Mouse (Mus musculus): ENCODE measurements around the gene Mbtps2. TPM values are rescaled to one million over a fixed set of nuclear protein-coding genes. Genes with fewer than 3 reads are reported as not detected.

Gene Mbtps2
- polyA plus RNA-seq, 1 experiment from 2014 or later = 14.2 TPM

GRCm38 (mm10) chrX:157595927-157596326, 2.6 kb downstream of the Mbtps2 start:
- WGBS = 83% methylated on average over 6 of the region's 6 CpGs
- H3K27me3 ChIP-seq (ENCODE audit: insufficient read depth, low read length) = no peaks in the 10 kb centered on the region
- ATAC-seq (replicated peaks; ENCODE audit: low FRiP score, low read depth) = no peak

GRCm38 (mm10) chrX:157594606-157595005, 3.9 kb downstream of the Mbtps2 start:
- Histone ChIP-seq H3K4me3 (replicated peaks; ENCODE audit: low read depth, low read length) (no peak overlapping the region), H3K36me3 (ENCODE audit: insufficient read depth, low read length) (no peaks in the 10 kb centered on the region), H3K9me3 (replicated peaks; ENCODE audit: low read length) (no peaks in the 10 kb centered on the region), H3K9ac (ENCODE audit: low read depth, low read length) (no peak overlapping the region), H3K27me3 (ENCODE audit: insufficient read depth, low read length) (no peaks in the 10 kb centered on the region), H3K27ac (no peak overlapping the region), H3K4me2 (ENCODE audit: low read length) (no peak overlapping the region), H3K4me1 (replicated peaks; ENCODE audit: insufficient read depth, low read length) (no peaks in the 10 kb centered on the region)
- DNase-seq (ENCODE audit: low spot score) (no peak), ATAC-seq (replicated peaks; ENCODE audit: low FRiP score, low read depth) (no peak)
- 86% methylated on average over 2 of the region's 2 CpGs for WGBS
- no peak for TF ChIP-seq CTCF (IDR thresholded peaks at IDR 0.05; ENCODE audit: low read depth)

More at GRCm38 (mm10) chrX:157595927-157596326, 2.6 kb downstream of the Mbtps2 start:
- Histone ChIP-seq H3K4me3 (replicated peaks; ENCODE audit: low read depth, low read length) (no peak overlapping the region), H3K36me3 (ENCODE audit: insufficient read depth, low read length) (no peaks in the 10 kb centered on the region), H3K9me3 (replicated peaks; ENCODE audit: low read length) (no peaks in the 10 kb centered on the region), H3K27ac (no peak overlapping the region), H3K4me2 (ENCODE audit: low read length) (no peak overlapping the region), H3K4me1 (replicated peaks; ENCODE audit: insufficient read depth, low read length) (no peaks in the 10 kb centered on the region), H3K9ac (ENCODE audit: low read depth, low read length) (no peak overlapping the region)
- DNase-seq (ENCODE audit: low spot score) = no peak
- no peak for TF ChIP-seq CTCF (IDR thresholded peaks at IDR 0.05; ENCODE audit: low read depth)

GRCm38 (mm10) chrX:157587001-157587400, 11.5 kb downstream of the Mbtps2 start:
- no peak for TF ChIP-seq CTCF (IDR thresholded peaks at IDR 0.05; ENCODE audit: low read depth)
- DNase-seq (ENCODE audit: low spot score) = no peak

GRCm38 (mm10) chrX:157586397-157586796, 12.1 kb downstream of the Mbtps2 start:
- H3K36me3 ChIP-seq (ENCODE audit: insufficient read depth, low read length) = no peaks in the 10 kb centered on the region
- H3K27ac ChIP-seq = no peak overlapping the region
- DNase-seq (ENCODE audit: low spot score) (no peak), ATAC-seq (replicated peaks; ENCODE audit: low FRiP score, low read depth) (no peak)
- no peak for TF ChIP-seq CTCF (IDR thresholded peaks at IDR 0.05; ENCODE audit: low read depth)
- no peak overlapping the region for H3K4me2 ChIP-seq (ENCODE audit: low read length)
- no peaks in the 10 kb centered on the region for H3K27me3 ChIP-seq (ENCODE audit: insufficient read depth, low read length)
- H3K9me3 ChIP-seq (replicated peaks; ENCODE audit: low read length) = no peaks in the 10 kb centered on the region
- no peak overlapping the region for H3K4me3 ChIP-seq (replicated peaks; ENCODE audit: low read depth, low read length)
- H3K9ac ChIP-seq (ENCODE audit: low read depth, low read length) = no peak overlapping the region
- no peaks in the 10 kb centered on the region for H3K4me1 ChIP-seq (replicated peaks; ENCODE audit: insufficient read depth, low read length)

More at GRCm38 (mm10) chrX:157587001-157587400, 11.5 kb downstream of the Mbtps2 start:
- no peak for ATAC-seq (replicated peaks; ENCODE audit: low FRiP score, low read depth)
- Histone ChIP-seq H3K27me3 (ENCODE audit: insufficient read depth, low read length) (no peaks in the 10 kb centered on the region), H3K9ac (ENCODE audit: low read depth, low read length) (no peak overlapping the region), H3K4me3 (replicated peaks; ENCODE audit: low read depth, low read length) (no peak overlapping the region), H3K9me3 (replicated peaks; ENCODE audit: low read length) (no peaks in the 10 kb centered on the region), H3K36me3 (ENCODE audit: insufficient read depth, low read length) (no peaks in the 10 kb centered on the region), H3K4me2 (ENCODE audit: low read length) (no peak overlapping the region), H3K4me1 (replicated peaks; ENCODE audit: insufficient read depth, low read length) (no peaks in the 10 kb centered on the region), H3K27ac (no peak overlapping the region)
- 81% methylated on average over 5 of the region's 5 CpGs for WGBS

GRCm38 (mm10) chrX:157579108-157579614, 19.4 kb downstream of the Mbtps2 start:
- no peak for ATAC-seq (replicated peaks; ENCODE audit: low FRiP score, low read depth)

GRCm38 (mm10) chrX:157574683-157575082, 23.8 kb downstream of the Mbtps2 start:
- ATAC-seq (replicated peaks; ENCODE audit: low FRiP score, low read depth) (no peak), DNase-seq (ENCODE audit: low spot score) (no peak)
- Histone ChIP-seq H3K36me3 (ENCODE audit: insufficient read depth, low read length) (no peaks in the 10 kb centered on the region), H3K4me3 (replicated peaks; ENCODE audit: low read depth, low read length) (no peak overlapping the region), H3K27me3 (ENCODE audit: insufficient read depth, low read length) (no peaks in the 10 kb centered on the region), H3K4me1 (replicated peaks; ENCODE audit: insufficient read depth, low read length) (no peaks in the 10 kb centered on the region), H3K9me3 (replicated peaks; ENCODE audit: low read length) (no peaks in the 10 kb centered on the region), H3K4me2 (ENCODE audit: low read length) (no peak overlapping the region), H3K9ac (ENCODE audit: low read depth, low read length) (no peak overlapping the region), H3K27ac (no peak overlapping the region)
- whole genome bisulfite sequencing = 64% methylated on average over 2 of the region's 2 CpGs
- TF ChIP-seq CTCF (IDR thresholded peaks at IDR 0.05; ENCODE audit: low read depth) = no peak

More at GRCm38 (mm10) chrX:157579108-157579614, 19.4 kb downstream of the Mbtps2 start:
- no peaks in the 10 kb centered on the region for H3K27me3 ChIP-seq (ENCODE audit: insufficient read depth, low read length)
- no peak overlapping the region for H3K4me2 ChIP-seq (ENCODE audit: low read length)
- no peak overlapping the region for H3K4me3 ChIP-seq (replicated peaks; ENCODE audit: low read depth, low read length)
- H3K9me3 ChIP-seq (replicated peaks; ENCODE audit: low read length) = no peaks in the 10 kb centered on the region
- H3K27ac ChIP-seq = no peak overlapping the region
- no peak for DNase-seq (ENCODE audit: low spot score)
- H3K36me3 ChIP-seq (ENCODE audit: insufficient read depth, low read length) = no peaks in the 10 kb centered on the region
- WGBS = 82% methylated on average over 6 of the region's 6 CpGs
- H3K9ac ChIP-seq (ENCODE audit: low read depth, low read length) = no peak overlapping the region
- no peak for TF ChIP-seq CTCF (IDR thresholded peaks at IDR 0.05; ENCODE audit: low read depth)
- H3K4me1 ChIP-seq (replicated peaks; ENCODE audit: insufficient read depth, low read length) = no peaks in the 10 kb centered on the region

- Histone ChIP-seq H3K36me3 (ENCODE audit: insufficient read depth, low read length) (no peaks in the 10 kb centered on the region), H3K4me3 (replicated peaks; ENCODE audit: low read depth, low read length) (no peak within 1 kb of the TSS), H3K4me2 (ENCODE audit: low read length) (no peak within 1 kb of the TSS), H3K9me3 (replicated peaks; ENCODE audit: low read length) (no peaks in the 10 kb centered on the region), H3K27me3 (ENCODE audit: insufficient read depth, low read length) (no peaks in the 10 kb centered on the region), H3K4me1 (replicated peaks; ENCODE audit: insufficient read depth, low read length) (no peaks in the 10 kb centered on the region), H3K9ac (ENCODE audit: low read depth, low read length) (no peak within 1 kb of the TSS), H3K27ac (no peak within 1 kb of the TSS)
- TF ChIP-seq CTCF (IDR thresholded peaks at IDR 0.05; ENCODE audit: low read depth) = no peak
- ATAC-seq (replicated peaks; ENCODE audit: low FRiP score, low read depth) (no peak), DNase-seq (ENCODE audit: low spot score) (no peak)
- WGBS = 88% methylated on average over 26 of the region's 26 CpGs
Observed at GRCm38 (mm10) chrX:157568840-157569239, 29.7 kb downstream of the Mbtps2 start, which contains the start of gene Yy2. Yy2 (minus strand) TSS chrX:157568985.

Data from kidney, postnatal 0 days (tissue).